Mouse (Mus musculus) layer of hippocampus, adult 9-10 months (tissue): Measurements from ENCODE around the gene Cygb.
"Not testable (repeated sequence)": the region's sequence is repeated elsewhere in the genome, so short reads cannot be mapped to it uniquely, and the experiment has no call there.

Experiments
- DNase-seq: peaks from one replicate; pipeline ENCODE4 v3.0.0; 2022; ENCODE audit warnings: low spot score

Cygb gene

GRCm38 (mm10) chr11:116636607-116637006 lies 17.5 kb downstream of the Cygb start:
- not testable (repeated sequence) for DNase-seq

- DNase-seq, result no peak
Measured at GRCm38 (mm10) chr11:116632962-116633361, 21.2 kb downstream of the Cygb start.

- no peak for DNase-seq
Measured at GRCm38 (mm10) chr11:116630171-116630965, 23.7 kb downstream of the Cygb start.

- DNase-seq, result no peak
Measured at GRCm38 (mm10) chr11:116629472-116629871, 24.6 kb downstream of the Cygb start.

- peak; percentile 83 for DNase-seq
Measured at GRCm38 (mm10) chr11:116628712-116629111, 25.4 kb downstream of the Cygb start.

GRCm38 (mm10) chr11:116627072-116628020 lies 26.8 kb downstream of the Cygb start:
- no peak for DNase-seq

- no peak for DNase-seq
Measured at GRCm38 (mm10) chr11:116626299-116627071, 27.6 kb downstream of the Cygb start, which contains the start of gene Rhbdf2. Rhbdf2 (minus strand) TSS chr11:116627019.

GRCm38 (mm10) chr11:116625081-116626000 lies 28.8 kb downstream of the Cygb start:
- DNase-seq, result no peak

GRCm38 (mm10) chr11:116624131-116624832 lies 29.8 kb downstream of the Cygb start:
- DNase-seq, result no peak

- no peak for DNase-seq
Measured at GRCm38 (mm10) chr11:116623281-116624124, 30.6 kb downstream of the Cygb start.

- no peak for DNase-seq
Measured at GRCm38 (mm10) chr11:116621258-116621704, 32.8 kb downstream of the Cygb start.

GRCm38 (mm10) chr11:116620559-116621253 lies 33.4 kb downstream of the Cygb start:
- DNase-seq, result no peak

- no peak for DNase-seq
Measured at GRCm38 (mm10) chr11:116620073-116620472, 34.0 kb downstream of the Cygb start.

GRCm38 (mm10) chr11:116619561-116619960 lies 34.6 kb downstream of the Cygb start:
- no peak for DNase-seq

- DNase-seq, result no peak
Measured at GRCm38 (mm10) chr11:116619156-116619555, 35.0 kb downstream of the Cygb start.

- no peak for DNase-seq
Measured at GRCm38 (mm10) chr11:116618666-116619065, 35.4 kb downstream of the Cygb start.

GRCm38 (mm10) chr11:116617641-116618040 lies 36.5 kb downstream of the Cygb start:
- DNase-seq, result no peak

- no peak for DNase-seq
Measured at GRCm38 (mm10) chr11:116616438-116617118, 37.5 kb downstream of the Cygb start.
